Mouse (Mus musculus) neural tube, embryonic 13.5 days (tissue): ENCODE results near the gene Tln2. TPM values are rescaled to one million over a fixed set of nuclear protein-coding genes. Genes with fewer than 3 reads are reported as not detected.

Experiments used
- ATAC-seq: fragments of 200-750 bp; cut with Nextera tagmentation; 2 replicates; pipeline ENCODE4 v1.8.0; 2017; ENCODE audit warnings: low read depth, mild to moderate bottlenecking, moderate TSS enrichment, moderate library complexity
- H3K27ac ChIP-seq: fragments of 300-500 bp; sonication (generic); replicated peaks from 2 replicates; pipeline ENCODE4 v1.5.1; 2015; ENCODE audit warnings: moderate library complexity, mild to moderate bottlenecking, inconsistent platforms
- H3K27me3 ChIP-seq: fragments of 300-500 bp; sonication (generic); 2 replicates; pipeline ENCODE4 v1.6.1; 2015; ENCODE audit warnings: mild to moderate bottlenecking, inconsistent platforms
- H3K36me3 ChIP-seq: fragments of 300-500 bp; sonication (generic); 2 replicates; pipeline ENCODE4 v1.6.1; 2015; ENCODE audit warnings: mild to moderate bottlenecking, inconsistent platforms
- H3K4me1 ChIP-seq: fragments of 300-500 bp; sonication (generic); replicated peaks from 2 replicates; pipeline ENCODE4 v1.6.1; 2015; ENCODE audit warnings: inconsistent platforms
- H3K4me2 ChIP-seq: fragments of 300-500 bp; sonication (generic); 2 replicates; pipeline ENCODE4 v1.6.1; 2015; ENCODE audit warnings: inconsistent platforms, mild to moderate bottlenecking, moderate library complexity
- H3K4me3 ChIP-seq: fragments of 300-500 bp; sonication (generic); 2 replicates; pipeline ENCODE4 v1.5.1; 2015; ENCODE audit warnings: mild to moderate bottlenecking, inconsistent platforms
- H3K9ac ChIP-seq: fragments of 300-500 bp; sonication (generic); 2 replicates; pipeline ENCODE4 v1.6.1; 2015; ENCODE audit warnings: moderate library complexity, mild to moderate bottlenecking, inconsistent platforms
- H3K9me3 ChIP-seq: fragments of 300-500 bp; sonication (generic); 2 replicates; pipeline ENCODE4 v1.6.1; 2016; ENCODE audit warnings: inconsistent platforms
- WGBS: fragments of 180-500 bp; shearing (Covaris S2); methylation state at CpG from one replicate; pipeline ENCODE4 v1.1.7; 2015; 5-methylcytosine and 5-hydroxymethylcytosine counted together
- polyA plus RNA-seq: library from polyadenylated mRNA; unstranded; fragments of >200 nt; fragmentation: Nextera tagmentation; extraction: Ambion mirVana; gene quantifications from 2 replicates; pipeline ENCODE4 v1.2.1, GENCODE M21; 2015

The Tln2 gene
- polyA plus RNA-seq, 1 experiment from 2014 or later, result 34.7 TPM

DNA sequence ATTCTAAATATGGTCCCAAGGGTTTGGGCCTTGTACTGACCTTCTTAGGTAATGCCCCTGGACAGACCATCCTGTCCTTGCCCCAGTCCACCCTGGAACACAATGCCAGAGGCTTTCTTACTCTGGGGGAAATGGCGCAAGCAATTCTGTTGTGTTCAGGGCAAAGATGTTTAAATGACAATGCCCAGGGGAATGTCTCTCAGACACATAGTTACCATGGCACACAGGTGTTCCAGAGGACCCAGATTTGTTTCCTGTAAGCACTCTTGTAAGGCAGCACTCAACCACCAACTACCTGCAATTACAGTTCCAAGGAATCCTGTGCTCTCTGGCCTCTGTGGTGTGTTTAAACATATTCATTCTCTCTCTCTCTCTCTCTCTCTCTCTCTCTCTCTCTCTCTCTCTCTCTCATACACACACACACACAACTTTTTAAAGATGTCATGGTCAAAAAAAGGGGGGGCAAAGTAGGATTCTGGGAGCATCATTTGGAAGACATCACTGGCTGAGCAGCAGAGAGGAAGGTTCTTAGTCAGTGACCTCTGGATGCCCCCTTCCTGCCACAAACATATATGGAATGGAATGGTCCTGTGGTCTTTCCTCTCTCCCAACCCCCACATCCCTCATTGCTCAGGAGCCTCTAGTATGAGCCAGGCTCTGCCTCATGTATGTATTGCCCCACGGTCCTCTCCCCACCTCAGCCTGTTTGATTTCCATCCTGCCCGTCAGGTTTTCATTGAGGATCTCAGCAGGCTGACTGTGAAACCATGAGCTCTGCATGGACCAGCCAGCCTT lies 345.1 kb downstream of the Tln2 start:
- ATAC-seq, result no peak
- H3K36me3 ChIP-seq, result peaks cover 3% of the 10 kb centered on the region; the same call in 1 of the 2 replicates
- 73% methylated on average over 3 of the region's 3 CpGs for WGBS

DNA sequence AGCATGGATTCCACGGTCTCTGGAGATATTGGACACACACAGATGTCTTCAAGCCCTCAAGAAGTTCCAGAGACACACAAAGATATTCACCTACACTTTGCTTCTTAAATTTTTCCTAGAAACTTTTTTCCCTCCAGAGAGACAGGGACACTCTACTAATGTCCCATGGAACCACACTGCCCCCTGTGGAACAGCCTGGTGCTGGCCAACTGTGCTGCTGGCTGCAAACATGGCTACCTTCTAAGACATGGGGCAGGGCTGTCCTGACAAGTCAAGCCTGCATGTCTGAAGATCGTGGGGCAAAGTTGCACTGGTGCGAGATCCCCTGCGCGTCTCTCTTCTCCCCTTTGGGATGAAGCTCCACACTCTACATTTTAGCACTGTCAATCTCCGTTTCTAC lies 346.2 kb downstream of the Tln2 start:
- Histone ChIP-seq H3K4me1 (no peaks in the 10 kb centered on the region), H3K9ac (no peak overlapping the region), H3K36me3 (no peaks in the 10 kb centered on the region), H3K27me3 (no peaks in the 10 kb centered on the region), H3K4me2 (no peak overlapping the region), H3K9me3 (no peaks in the 10 kb centered on the region), H3K27ac (no peak overlapping the region), H3K4me3 (no peak overlapping the region)
- ATAC-seq, result no peak
- 79% methylated on average over 6 of the region's 6 CpGs for WGBS

More for the DNA sequence above, 345.1 kb downstream of the Tln2 start:
- Histone ChIP-seq H3K4me1 (no peaks in the 10 kb centered on the region), H3K27me3 (no peaks in the 10 kb centered on the region), H3K9me3 (no peaks in the 10 kb centered on the region), H3K27ac (no peak overlapping the region), H3K4me3 (no peak overlapping the region), H3K9ac (no peak overlapping the region), H3K4me2 (no peak overlapping the region)

DNA sequence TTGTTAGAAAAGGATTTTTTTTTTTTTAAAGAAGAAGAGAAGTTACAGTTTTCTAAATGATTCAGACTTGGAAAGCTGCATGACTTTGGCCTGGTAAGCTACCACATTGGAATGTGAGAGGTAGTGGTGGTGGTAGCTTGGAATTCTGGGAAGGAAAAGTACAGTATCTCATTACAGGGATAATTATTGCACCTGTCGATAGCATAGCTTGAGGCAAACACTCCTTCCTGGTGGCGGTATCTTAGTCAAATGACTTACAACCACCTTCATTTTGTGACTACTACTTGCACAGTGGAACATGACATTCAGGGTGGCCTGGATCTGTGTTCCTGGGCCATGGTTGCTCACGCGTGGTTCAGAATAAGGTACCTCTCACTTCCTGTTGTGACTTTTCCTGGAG lies 348.3 kb downstream of the Tln2 start:
- no peak for ATAC-seq
- Histone ChIP-seq H3K27ac (no peak overlapping the region), H3K36me3 (no peaks in the 10 kb centered on the region), H3K27me3 (no peaks in the 10 kb centered on the region), H3K4me1 (no peaks in the 10 kb centered on the region), H3K9me3 (no peaks in the 10 kb centered on the region), H3K9ac (no peak overlapping the region), H3K4me2 (no peak overlapping the region), H3K4me3 (no peak overlapping the region)
- 97% methylated on average over 4 of the region's 4 CpGs for WGBS

DNA sequence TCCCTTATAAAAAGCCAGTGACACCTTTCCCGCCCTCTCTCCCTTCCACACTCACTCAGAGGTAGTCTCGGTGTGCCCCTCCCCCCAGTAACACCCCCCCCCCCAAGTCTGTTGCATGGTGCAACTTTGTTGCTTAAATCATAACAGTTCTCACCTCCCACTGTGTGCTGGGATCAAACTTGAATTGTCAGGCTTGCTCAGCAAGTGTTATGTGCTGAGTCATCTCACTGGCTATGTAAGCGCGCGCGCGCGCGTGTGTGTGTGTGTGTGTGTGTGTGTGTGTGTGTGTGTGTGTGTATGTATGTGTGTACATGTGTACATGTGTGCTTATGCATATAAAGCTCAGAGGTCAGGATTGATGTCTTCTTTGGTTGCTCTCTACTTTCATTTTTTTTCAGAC lies 350.1 kb downstream of the Tln2 start:
- no peak overlapping the region for H3K27ac ChIP-seq
- no peak for ATAC-seq
- WGBS, result 95% methylated on average over 9 of the region's 9 CpGs
- H3K4me2 ChIP-seq, result no peak overlapping the region
- no peaks in the 10 kb centered on the region for H3K27me3 ChIP-seq
- no peaks in the 10 kb centered on the region for H3K9me3 ChIP-seq
- no peaks in the 10 kb centered on the region for H3K4me1 ChIP-seq
- H3K36me3 ChIP-seq, result no peaks in the 10 kb centered on the region
- no peak overlapping the region for H3K4me3 ChIP-seq
- no peak overlapping the region for H3K9ac ChIP-seq

DNA sequence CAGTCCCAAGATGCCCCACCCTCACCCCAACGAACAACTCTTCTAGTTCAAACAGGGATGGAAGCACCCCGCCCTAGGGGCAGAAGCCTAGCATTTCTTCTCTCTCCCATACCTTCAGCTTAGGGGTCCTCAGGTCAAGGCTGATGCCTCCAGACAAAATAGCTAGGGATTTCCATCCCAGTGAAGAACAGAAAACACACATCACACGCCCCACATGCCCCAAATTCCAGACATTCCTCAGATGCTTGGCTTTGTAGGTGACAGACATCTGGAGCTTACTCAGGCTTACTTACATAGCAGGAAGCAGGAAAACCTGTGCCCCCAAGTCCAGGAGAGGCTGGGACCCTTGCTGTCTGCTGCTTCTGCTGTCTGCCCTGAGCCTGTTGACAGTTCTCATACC lies 351.1 kb downstream of the Tln2 start:
- Histone ChIP-seq H3K27ac (no peak overlapping the region), H3K4me2 (no peak overlapping the region), H3K4me1 (no peaks in the 10 kb centered on the region), H3K9ac (no peak overlapping the region), H3K4me3 (no peak overlapping the region), H3K27me3 (no peaks in the 10 kb centered on the region), H3K36me3 (no peaks in the 10 kb centered on the region), H3K9me3 (no peaks in the 10 kb centered on the region)
- no peak for ATAC-seq
- whole genome bisulfite sequencing, result 32% methylated on average over 3 of the region's 3 CpGs

DNA sequence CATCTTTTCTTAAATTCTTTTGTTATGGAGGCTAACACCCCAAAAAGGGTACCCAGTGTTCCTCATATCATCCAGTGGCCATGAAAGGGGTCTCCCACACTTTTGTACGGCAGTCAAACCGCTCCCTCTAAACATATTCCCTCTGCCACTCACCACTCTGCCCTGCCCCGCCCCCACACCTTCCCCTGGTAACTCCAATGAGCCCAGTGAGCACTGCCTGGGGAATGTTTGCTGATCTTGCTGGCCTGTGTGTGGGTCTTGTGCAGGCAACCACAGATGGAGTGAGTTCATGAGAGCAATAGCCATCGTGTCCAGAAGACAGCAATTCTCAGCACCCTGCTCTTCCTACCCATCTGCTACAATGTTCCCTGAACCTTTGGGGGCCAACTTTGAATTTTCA lies 354.3 kb downstream of the Tln2 start:
- no peak overlapping the region for H3K27ac ChIP-seq
- H3K4me3 ChIP-seq, result no peak overlapping the region
- no peaks in the 10 kb centered on the region for H3K4me1 ChIP-seq
- H3K36me3 ChIP-seq, result no peaks in the 10 kb centered on the region
- no peaks in the 10 kb centered on the region for H3K9me3 ChIP-seq
- ATAC-seq, result no peak
- H3K4me2 ChIP-seq, result no peak overlapping the region
- no peaks in the 10 kb centered on the region for H3K27me3 ChIP-seq
- 73% methylated on average over 4 of the region's 4 CpGs for WGBS
- no peak overlapping the region for H3K9ac ChIP-seq

DNA sequence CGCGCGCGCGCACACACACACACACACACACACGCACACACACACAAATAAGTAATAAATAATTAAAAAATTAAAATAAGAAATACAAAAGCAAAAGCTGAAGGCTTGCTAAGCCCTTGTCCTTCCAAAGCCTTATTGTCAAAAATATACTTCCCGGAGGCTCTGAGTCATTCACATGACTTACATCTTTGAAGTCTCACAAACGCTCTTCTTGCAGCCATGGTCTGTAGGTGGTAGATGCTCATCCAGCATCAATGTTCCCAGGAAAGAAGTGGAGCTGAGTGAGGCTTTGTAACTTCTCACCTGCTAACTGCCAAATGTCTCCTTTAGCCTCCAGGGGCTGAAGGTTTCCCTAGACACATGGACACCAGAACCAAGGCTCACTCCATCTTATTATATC lies 362.9 kb downstream of the Tln2 start:
- Histone ChIP-seq H3K27ac (no peak overlapping the region), H3K9me3 (0 out of 2 replicates have a peak, but pooled peaks cover 4% of the 10 kb centered on the region), H3K36me3 (no peaks in the 10 kb centered on the region), H3K4me2 (no peak overlapping the region), H3K4me1 (peaks cover 8% of the 10 kb centered on the region; the same call in 1 of the 2 replicates), H3K9ac (no peak overlapping the region), H3K4me3 (no peak overlapping the region), H3K27me3 (no peaks in the 10 kb centered on the region)
- 98% methylated on average over 8 of the region's 8 CpGs for WGBS
- no peak for ATAC-seq

DNA sequence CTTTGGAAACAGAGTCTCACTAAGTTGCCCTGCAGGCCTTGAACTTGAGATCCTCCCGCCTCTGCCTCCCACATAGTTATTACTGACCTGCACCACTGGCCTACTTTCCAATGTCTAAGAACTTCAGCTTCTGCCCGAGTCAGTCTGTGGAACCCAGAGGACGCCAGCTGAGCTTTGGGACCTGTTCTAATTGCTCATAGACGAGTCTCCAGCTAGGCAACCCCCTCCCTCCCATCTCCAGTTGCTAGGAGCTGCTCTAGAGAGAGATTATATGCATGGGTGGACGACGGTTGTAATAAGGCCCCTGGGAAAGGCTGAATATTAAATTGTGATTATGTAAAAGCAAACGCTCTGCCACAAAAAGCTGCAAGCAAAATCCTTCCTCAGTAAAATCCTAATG lies 364.2 kb downstream of the Tln2 start:
- Histone ChIP-seq H3K27ac (no peak overlapping the region), H3K4me3 (no peak overlapping the region), H3K27me3 (no peaks in the 10 kb centered on the region), H3K4me1 (peaks cover 8% of the 10 kb centered on the region; the same call in 1 of the 2 replicates), H3K9ac (no peak overlapping the region), H3K36me3 (no peaks in the 10 kb centered on the region), H3K9me3 (0 out of 2 replicates have a peak, but pooled peaks cover 4% of the 10 kb centered on the region), H3K4me2 (no peak overlapping the region)
- no peak for ATAC-seq
- WGBS, result 27% methylated on average over 6 of the region's 7 CpGs

DNA sequence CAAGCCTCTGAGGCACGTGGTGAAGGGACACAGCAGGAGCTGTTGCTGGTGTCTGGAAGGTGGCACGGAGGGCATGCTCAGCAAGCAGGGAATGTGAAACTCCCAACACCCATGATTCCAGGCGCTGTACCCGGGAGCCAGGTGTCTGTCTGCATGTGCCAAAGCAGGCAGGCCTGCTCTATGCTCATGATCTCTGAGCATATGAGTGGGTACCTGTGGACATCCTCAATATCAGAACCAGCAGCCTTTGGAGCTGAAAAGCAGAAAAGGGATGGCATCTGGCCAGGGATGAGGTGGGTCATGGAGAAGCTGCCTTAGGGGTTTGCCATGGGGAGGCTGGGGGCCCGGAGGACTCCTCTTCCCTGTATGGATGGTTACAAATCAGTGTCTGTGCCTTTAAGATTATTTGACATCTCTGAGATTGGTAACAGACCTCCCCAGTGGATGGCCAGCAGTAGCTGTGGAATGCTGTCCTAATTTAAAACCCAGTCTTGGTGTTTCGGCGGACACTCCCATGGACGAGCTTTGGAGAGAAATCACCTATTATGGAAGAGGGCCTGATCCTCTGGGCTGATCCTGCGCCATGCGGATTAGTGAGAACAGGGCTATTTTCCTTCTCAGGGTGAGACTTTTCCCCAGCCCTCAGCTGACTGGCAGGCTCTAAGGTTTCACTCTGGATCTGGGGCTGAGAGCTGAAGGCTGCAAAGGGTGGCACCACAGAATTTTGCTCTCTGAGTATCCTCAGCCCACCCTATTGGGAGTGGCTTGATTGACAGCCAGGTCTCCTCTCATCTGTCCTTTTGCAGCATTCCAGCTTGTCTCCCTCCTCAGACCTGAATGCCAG lies 367.8 kb downstream of the Tln2 start:
- H3K9me3 ChIP-seq, result no peaks in the 10 kb centered on the region
- H3K4me2 ChIP-seq, result no peak overlapping the region
- no peak overlapping the region for H3K9ac ChIP-seq
- no peaks in the 10 kb centered on the region for H3K36me3 ChIP-seq
- H3K27ac ChIP-seq, result no peak overlapping the region
- 84% methylated on average over 10 of the region's 10 CpGs for WGBS
- H3K4me1 ChIP-seq, result peaks cover 8% of the 10 kb centered on the region; the same call in 1 of the 2 replicates
- no peak overlapping the region for H3K4me3 ChIP-seq
- H3K27me3 ChIP-seq, result no peaks in the 10 kb centered on the region
- ATAC-seq, result no peak

DNA sequence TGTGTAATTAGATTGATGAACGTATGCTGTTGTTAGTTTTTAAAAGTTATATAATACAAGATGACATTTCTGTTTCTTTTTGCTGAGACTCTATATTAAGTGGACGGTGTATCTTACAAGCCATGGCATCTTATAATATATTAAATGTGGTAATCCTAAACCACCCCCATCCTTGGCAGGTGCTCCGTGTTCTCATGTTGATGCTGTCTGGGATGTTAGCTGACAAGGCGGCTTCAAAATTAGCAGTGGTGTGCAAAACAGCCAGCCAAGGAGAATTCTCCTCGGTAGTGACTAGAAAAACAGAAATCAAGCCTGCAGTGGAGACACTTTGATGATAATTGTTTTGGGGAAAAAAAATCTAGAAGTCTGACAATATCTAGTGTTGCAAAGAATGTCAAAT lies 371.8 kb downstream of the Tln2 start:
- H3K27ac ChIP-seq, result no peak overlapping the region
- H3K9ac ChIP-seq, result no peak overlapping the region
- no peaks in the 10 kb centered on the region for H3K27me3 ChIP-seq
- no peak for ATAC-seq
- no peak overlapping the region for H3K4me3 ChIP-seq
- WGBS, result 89% methylated on average over 5 of the region's 5 CpGs
- no peaks in the 10 kb centered on the region for H3K36me3 ChIP-seq
- no peaks in the 10 kb centered on the region for H3K4me1 ChIP-seq
- H3K4me2 ChIP-seq, result no peak overlapping the region
- H3K9me3 ChIP-seq, result no peaks in the 10 kb centered on the region

DNA sequence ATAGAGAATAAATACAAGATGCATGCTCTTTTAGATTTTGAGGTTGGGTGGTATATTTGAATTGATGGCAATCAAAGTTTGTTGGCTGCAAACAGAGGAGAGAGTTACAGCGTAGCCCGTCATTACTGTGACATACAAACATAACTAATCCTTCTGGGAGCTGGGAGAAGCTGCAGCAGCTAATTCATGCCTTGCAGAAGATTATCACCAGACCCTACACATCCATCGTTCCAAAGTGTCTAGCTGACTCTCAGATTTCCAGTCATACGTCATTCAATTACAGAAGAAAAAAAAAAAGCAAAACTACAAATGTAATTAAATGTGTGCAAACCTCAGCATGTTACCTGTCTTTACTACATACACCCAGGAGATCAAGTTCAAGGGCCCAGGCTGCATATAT lies 372.3 kb downstream of the Tln2 start:
- ATAC-seq, result no peak
- 67% methylated on average over 4 of the region's 4 CpGs for WGBS
- no peak overlapping the region for H3K4me2 ChIP-seq
- no peaks in the 10 kb centered on the region for H3K9me3 ChIP-seq
- H3K4me3 ChIP-seq, result no peak overlapping the region
- H3K27ac ChIP-seq, result no peak overlapping the region
- H3K4me1 ChIP-seq, result 0 out of 2 replicates have a peak, but pooled peaks cover 4% of the 10 kb centered on the region
- no peak overlapping the region for H3K9ac ChIP-seq
- H3K36me3 ChIP-seq, result no peaks in the 10 kb centered on the region
- H3K27me3 ChIP-seq, result no peaks in the 10 kb centered on the region

DNA sequence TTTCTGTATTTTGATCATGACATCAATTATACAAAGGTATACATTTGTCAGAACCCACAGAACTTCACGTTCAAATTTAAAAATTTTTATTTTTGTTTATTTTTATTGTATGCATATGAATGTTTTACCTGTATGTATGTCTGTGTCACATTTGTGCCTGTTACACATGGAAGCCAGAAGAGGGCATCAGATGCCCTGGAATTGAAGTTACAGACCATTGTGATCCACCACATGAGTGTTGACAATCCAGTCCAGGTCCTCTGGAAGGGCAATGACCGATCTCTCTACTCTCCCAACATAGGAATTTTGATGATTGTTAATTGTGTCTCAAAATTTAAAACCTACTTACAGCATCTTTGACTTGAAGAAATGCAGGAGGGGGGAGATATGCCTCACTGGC lies 374.9 kb downstream of the Tln2 start:
- 80% methylated on average over 2 of the region's 2 CpGs for WGBS
- Histone ChIP-seq H3K27ac (no peak overlapping the region), H3K36me3 (no peaks in the 10 kb centered on the region), H3K9me3 (no peaks in the 10 kb centered on the region), H3K4me3 (no peak overlapping the region), H3K27me3 (no peaks in the 10 kb centered on the region), H3K4me2 (no peak overlapping the region), H3K4me1 (0 out of 2 replicates have a peak, but pooled peaks cover 4% of the 10 kb centered on the region), H3K9ac (no peak overlapping the region)
- ATAC-seq, result no peak
